Mouse (Mus musculus) kidney, adult 2 months (tissue): ENCODE data around the gene Mrps31.

Experiments used
- CTCF ChIP-seq: fragments of 200-500 bp; conservative IDR thresholded peaks from 2 replicates; pipeline ENCODE4 v1.5.1; 2011; ENCODE audit warnings: low read depth, mild to moderate bottlenecking, control low read depth, low read length, moderate library complexity, mixed read lengths; ENCODE audit not compliant: insufficient read depth, insufficient read length
- POLR2A ChIP-seq: fragments of 200-500 bp; IDR thresholded peaks from one replicate; pipeline ENCODE4 v1.6.1; 2011; ENCODE audit warnings: low read depth, low read length, control low read depth

GRCm38 (mm10) chr8:22397811-22398141 is 13.4 kb upstream of the Mrps31 start:
- TF ChIP-seq CTCF (no peak), POLR2A (no peak)
